Mouse (Mus musculus) gastrocnemius, adult 18-20 months (tissue): ENCODE results near the gene Clec4d. TPM values are rescaled to one million over a fixed set of nuclear protein-coding genes. Genes with fewer than 3 reads are reported as not detected.

Experiments used
- DNase-seq: peaks from one replicate; pipeline ENCODE4 v3.0.0; 2021; ENCODE audit warnings: low spot score
- total RNA-seq, 2 experiments: library from RNA; stranded (reverse); gene quantifications; 2 replicates each; pipeline ENCODE4 v1.2.3; 2021

Gene Clec4d
- total RNA-seq, 2 experiments from 2014 or later: not detected

DNA sequence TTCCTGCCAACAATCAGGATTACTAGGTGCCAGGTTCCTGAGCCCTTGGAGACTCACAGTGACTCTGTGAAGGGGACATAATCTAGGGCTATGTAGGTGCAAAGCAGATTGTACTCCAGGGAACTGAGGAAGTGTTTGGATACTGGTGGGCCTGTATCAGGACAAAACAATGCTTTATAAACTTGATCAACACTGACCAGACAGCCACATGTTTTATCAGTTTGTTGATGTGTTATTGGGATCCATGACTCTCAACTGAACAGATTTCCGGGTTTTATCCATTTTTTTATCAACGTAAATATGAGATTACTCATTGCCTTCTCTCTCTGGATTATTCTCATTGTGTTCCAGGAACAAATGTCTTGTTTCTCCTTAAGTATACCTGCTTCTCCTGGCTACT lies 46.1 kb downstream of the Clec4d start, which contains the start of gene Vmn2r19:
TSS of gene Vmn2r19 (plus strand) at position 301 of the 400 bp plus-strand sequence.
- no peak for DNase-seq

Other genes with a start within 250 kb of the Clec4d start
- not detected for gene Clec4b1, start 212.1 kb upstream of the Clec4d start, total RNA-seq
- gene Clec4a2, start 155.7 kb upstream of the Clec4d start, total RNA-seq: 1 to 10 TPM in 1 of 2 experiments, under 1 TPM in 1; 0.59 to 1.7 TPM
- not detected for gene Clec4b2, start 89.2 kb upstream of the Clec4d start, total RNA-seq
- gene Clec4n, start 32.3 kb upstream of the Clec4d start, total RNA-seq: under 1 TPM in 1 of 2 experiments, not detected in 1; 0.32 TPM
- not detected for gene Clec4e, start 27.8 kb downstream of the Clec4d start, total RNA-seq
- not detected for gene Vmn2r19, start 46.2 kb downstream of the Clec4d start, total RNA-seq
- not detected for gene Vmn2r20, start 156.0 kb downstream of the Clec4d start, total RNA-seq